Mouse (Mus musculus) cerebellum, adult 2 months (tissue): ENCODE results near the gene 1810013L24Rik. TPM values are rescaled to one million over a fixed set of nuclear protein-coding genes. Genes with fewer than 3 reads are reported as not detected.

ENCODE experiments used
- DNase-seq, 2 experiments: peaks; one replicate each; pipeline ENCODE4 v3.0.0; 2021
- H3K27ac ChIP-seq: fragments of 200-500 bp; 2 replicates; pipeline ENCODE4 v1.5.1; 2012; ENCODE audit warnings: low read length, control low read depth, inconsistent platforms; ENCODE audit not compliant: insufficient read depth
- H3K27me3 ChIP-seq: fragments of 200-500 bp; 2 replicates; pipeline ENCODE4 v1.6.1; 2012; ENCODE audit warnings: inconsistent platforms, mild to moderate bottlenecking, low read length, moderate library complexity; ENCODE audit not compliant: control insufficient read depth, insufficient read depth
- H3K4me1 ChIP-seq: fragments of 200-500 bp; 2 replicates; pipeline ENCODE4 v1.6.1; 2011; ENCODE audit warnings: low read length; ENCODE audit not compliant: control insufficient read depth, insufficient read depth
- H3K4me3 ChIP-seq: fragments of 200-500 bp; replicated peaks from 2 replicates; pipeline ENCODE3; 2011; ENCODE audit warnings: mild to moderate bottlenecking, low read depth, low read length, control low read depth; ENCODE audit not compliant: insufficient read depth
- CTCF ChIP-seq: fragments of 200-500 bp; IDR thresholded peaks from 2 replicates; pipeline ENCODE4 v1.5.1; 2011; ENCODE audit warnings: low read depth, mild to moderate bottlenecking, control low read depth, low read length, moderate library complexity, borderline replicate concordance; ENCODE audit not compliant: insufficient read depth
- POLR2A ChIP-seq: fragments of 200-500 bp; IDR thresholded peaks from 2 replicates; pipeline ENCODE4 v1.6.1; 2011; ENCODE audit warnings: low read length, control low read depth, borderline replicate concordance; ENCODE audit not compliant: insufficient read depth
- WGBS: fragments of 180-500 bp; shearing (Covaris S2); methylation state at CpG from one replicate; pipeline ENCODE4 v1.1.7; 2018; 5-methylcytosine and 5-hydroxymethylcytosine counted together
- polyA plus RNA-seq: library from polyadenylated mRNA; depleted of rRNA; stranded (reverse); fragments of >200 nt; gene quantifications from 2 replicates; pipeline ENCODE4 v1.2.3, GENCODE M21; 2012

Gene 1810013L24Rik
- polyA plus RNA-seq, 1 experiment = 51.2 TPM

- Histone ChIP-seq H3K4me3 (no peak overlapping the region), H3K27ac (no peak overlapping the region), H3K27me3 (no peaks in the 10 kb centered on the region), H3K4me1 (no peaks in the 10 kb centered on the region)
- DNase-seq = no peak
- no peak for TF ChIP-seq POLR2A
- no peak for TF ChIP-seq CTCF
- 3% methylated on average over 3 of the region's 3 CpGs for WGBS
These were observed 34.9 kb upstream of the 1810013L24Rik start for GRCm38 (mm10) chr16:8794952-8795351.

GRCm38 (mm10) chr16:8795906-8796305 lies 34.0 kb upstream of the 1810013L24Rik start:
- TF ChIP-seq POLR2A (no peak), CTCF (no peak)
- 83% methylated on average over 2 of the region's 2 CpGs for WGBS
- DNase-seq = no peak
- Histone ChIP-seq H3K4me3 (no peak overlapping the region), H3K4me1 (no peaks in the 10 kb centered on the region), H3K27ac (no peak overlapping the region), H3K27me3 (no peaks in the 10 kb centered on the region)

GRCm38 (mm10) chr16:8806703-8807102 lies 23.2 kb upstream of the 1810013L24Rik start:
- Histone ChIP-seq H3K4me3 (no peak overlapping the region), H3K27me3 (no peaks in the 10 kb centered on the region), H3K4me1 (no peaks in the 10 kb centered on the region), H3K27ac (no peak overlapping the region)
- 19% methylated on average over 4 of the region's 4 CpGs for WGBS
- TF ChIP-seq POLR2A (no peak), CTCF (peak; percentile 57; the same call in 1 of the 2 replicates)
- DNase-seq = no peak

- no peak overlapping the region for H3K4me3 ChIP-seq
- H3K27ac ChIP-seq = no peak overlapping the region
- H3K27me3 ChIP-seq = no peaks in the 10 kb centered on the region
- H3K4me1 ChIP-seq = no peaks in the 10 kb centered on the region
- 88% methylated on average over 14 of the region's 14 CpGs for WGBS
- no peak for DNase-seq
- TF ChIP-seq POLR2A (no peak), CTCF (no peak)
These were observed 19.3 kb upstream of the 1810013L24Rik start for GRCm38 (mm10) chr16:8810399-8811127.

GRCm38 (mm10) chr16:8817872-8818271 lies 12.0 kb upstream of the 1810013L24Rik start:
- no peaks in the 10 kb centered on the region for H3K27me3 ChIP-seq
- TF ChIP-seq POLR2A (no peak), CTCF (no peak)
- no peak overlapping the region for H3K27ac ChIP-seq
- no peak overlapping the region for H3K4me3 ChIP-seq
- 23% methylated on average over 4 of the region's 4 CpGs for WGBS
- peak; percentile 50 to 79 for DNase-seq
- no peaks in the 10 kb centered on the region; the same call in 1 of the 2 replicates for H3K4me1 ChIP-seq

- peak; percentile 41 to 77 for DNase-seq
- H3K4me1 ChIP-seq = no peaks in the 10 kb centered on the region; the same call in 1 of the 2 replicates
- 4% methylated on average over 1 of the region's 1 CpGs for WGBS
- no peaks in the 10 kb centered on the region for H3K27me3 ChIP-seq
- H3K4me3 ChIP-seq = no peak overlapping the region
- TF ChIP-seq CTCF (no peak), POLR2A (no peak)
- no peak overlapping the region for H3K27ac ChIP-seq
These were observed 8.5 kb upstream of the 1810013L24Rik start for GRCm38 (mm10) chr16:8821429-8821828.

GRCm38 (mm10) chr16:8822586-8822985 lies 7.3 kb upstream of the 1810013L24Rik start:
- WGBS = 83% methylated on average over 4 of the region's 4 CpGs
- no peak for TF ChIP-seq CTCF
- no peak for TF ChIP-seq POLR2A
- Histone ChIP-seq H3K27me3 (no peaks in the 10 kb centered on the region), H3K4me1 (no peaks in the 10 kb centered on the region), H3K4me3 (no peak overlapping the region), H3K27ac (no peak overlapping the region)
- no peak for DNase-seq

GRCm38 (mm10) chr16:8823661-8824060 lies 6.2 kb upstream of the 1810013L24Rik start:
- TF ChIP-seq CTCF (no peak), POLR2A (no peak)
- H3K4me1 ChIP-seq = no peaks in the 10 kb centered on the region
- 77% methylated on average over 2 of the region's 2 CpGs for WGBS

More at GRCm38 (mm10) chr16:8823661-8824060, 6.2 kb upstream of the 1810013L24Rik start:
- Histone ChIP-seq H3K27me3 (no peaks in the 10 kb centered on the region), H3K27ac (no peak overlapping the region), H3K4me3 (no peak overlapping the region)
- DNase-seq = no peak
